ENCODE assay signal across 10 mouse cellular contexts in the genomic region with DNA sequence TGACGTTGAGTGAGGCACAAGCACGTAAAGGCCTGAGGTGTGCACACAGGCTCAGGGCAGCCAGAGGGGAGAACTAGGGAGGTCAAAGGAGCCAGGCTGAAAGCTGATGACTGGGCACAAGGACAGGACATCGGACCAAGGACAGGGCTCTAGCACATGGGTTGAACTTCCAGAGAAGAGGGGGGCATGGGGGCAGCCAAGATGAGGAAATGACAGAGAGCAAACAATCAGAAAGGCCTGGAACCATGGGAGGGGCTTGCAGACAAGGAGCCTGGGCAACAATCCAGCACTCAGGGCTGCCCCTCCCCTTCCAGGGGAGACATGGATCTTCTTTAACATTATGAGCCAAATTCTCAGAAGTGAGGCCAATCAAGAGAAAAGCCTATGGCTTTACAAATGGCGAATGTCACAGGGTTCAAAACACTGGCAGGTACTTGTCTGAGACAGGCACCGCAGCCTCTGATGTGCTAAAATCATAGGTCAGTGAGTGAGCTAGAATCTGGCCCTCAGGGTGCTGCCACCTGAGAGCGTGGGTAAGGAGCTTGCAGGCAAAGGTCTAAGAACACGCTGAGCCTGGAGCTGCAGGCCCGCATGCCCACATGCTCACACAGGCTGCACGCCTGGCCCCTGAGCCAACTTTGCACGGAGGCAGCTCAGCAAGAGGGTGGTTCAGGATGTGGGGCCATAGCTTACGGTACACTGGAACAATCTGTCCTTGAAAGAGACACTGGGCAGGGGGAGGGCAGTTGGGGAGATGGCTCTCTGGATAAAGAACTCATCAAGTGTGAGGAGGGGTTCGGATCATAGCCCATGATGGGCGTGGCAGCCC. TPM values are rescaled to one million over a fixed set of nuclear protein-coding genes. Genes with fewer than 3 reads are reported as not detected.
DNase-seq lines count a peak whose midpoint lies in the region; ATAC-seq and TF ChIP-seq lines count a peak whose summit lies in the region.
"Had no signal": no experiment of that assay in that cellular context is flagged by ENCODE, and none has a peak within 500 bp of the region (broad histone marks: within the 10 kb centered on the region; RNA-seq: fewer than 3 reads in every experiment).

No protein-coding gene starts in this region.

- TF ChIP-seq CTCF in hindbrain, postnatal 0 days (IDR thresholded peaks at IDR 0.05; ENCODE audit: low read depth): no peak

- H3K27ac ChIP-seq in hindbrain, postnatal 0 days: 0 out of 2 replicates have a peak overlapping the region, but pooled peaks have one; percentile 2
- no peak overlapping the region for H3K27ac ChIP-seq in hindbrain, embryonic 12.5 days
- H3K27ac ChIP-seq in intestine, embryonic 15.5 days: peak overlapping the region; percentile 36; the same call in 1 of the 2 replicates
- H3K27ac ChIP-seq: macrophage had no signal

- no peaks in the 10 kb centered on the region; the same call in 1 of the 2 replicates for H3K4me1 ChIP-seq in hindbrain, postnatal 0 days (ENCODE audit: insufficient read depth, low read length)
- no peaks in the 10 kb centered on the region for H3K4me1 ChIP-seq in hindbrain, embryonic 12.5 days
- peaks cover 26% of the 10 kb centered on the region for H3K4me1 ChIP-seq in intestine, embryonic 15.5 days (replicated peaks)

- peak; percentile 34 for DNase-seq in hindbrain, postnatal 0 days (ENCODE audit: low spot score)
- peak; percentile 83 for DNase-seq in adrenal gland, postnatal 10 days
- peak; percentile 81 for DNase-seq in lung, postnatal 14 days
- DNase-seq in spleen, postnatal 36 days (ENCODE audit: low spot score in 2 of 2): no peak
- DNase-seq in right cerebral cortex, adult 2 months (ENCODE audit: low spot score in 2 of 2): no peak
- DNase-seq: cerebellum, adult 11-12 months had no signal

- 72% methylated on average over 13 of the region's 13 CpGs for WGBS in hindbrain, postnatal 0 days
- 92% methylated on average over 13 of the region's 13 CpGs for WGBS in hindbrain, embryonic 12.5 days
- whole genome bisulfite sequencing in intestine, embryonic 15.5 days: 68% methylated on average over 13 of the region's 13 CpGs

- peaks cover 16% of the 10 kb centered on the region; the same call in 1 of the 2 replicates for H3K36me3 ChIP-seq in hindbrain, postnatal 0 days (ENCODE audit: insufficient read depth, low read length)
- H3K36me3 ChIP-seq in hindbrain, embryonic 12.5 days: peaks cover 60% of the 10 kb centered on the region
- H3K36me3 ChIP-seq in intestine, embryonic 15.5 days: peaks cover 28% of the 10 kb centered on the region

- no peak overlapping the region for H3K9ac ChIP-seq in hindbrain, postnatal 0 days (replicated peaks; ENCODE audit: low read length)
- H3K9ac ChIP-seq in hindbrain, embryonic 12.5 days: no peak overlapping the region
- H3K9ac ChIP-seq in intestine, embryonic 15.5 days: no peak overlapping the region; the same call in 1 of the 2 replicates

- ATAC-seq in hindbrain, postnatal 0 days: no peak
- no peak for ATAC-seq in hindbrain, embryonic 12.5 days (ENCODE audit: low FRiP score)
- ATAC-seq in intestine, embryonic 15.5 days: 0 out of 2 replicates have a peak, but pooled peaks have one; percentile 14
- no peak for ATAC-seq in activated CD4-positive, CD25-positive, alpha-beta regulatory T cell, adult 4 months

- H3K4me3 ChIP-seq in hindbrain, postnatal 0 days (ENCODE audit: low read length): no peak overlapping the region
- no peak overlapping the region for H3K4me3 ChIP-seq in hindbrain, embryonic 12.5 days
- H3K4me3 ChIP-seq in intestine, embryonic 15.5 days (replicated peaks): no peak overlapping the region

- no peak overlapping the region for H3K4me2 ChIP-seq in hindbrain, postnatal 0 days (ENCODE audit: low read depth, low read length)
- no peak overlapping the region for H3K4me2 ChIP-seq in hindbrain, embryonic 12.5 days (replicated peaks)
- H3K4me2 ChIP-seq in intestine, embryonic 15.5 days (replicated peaks): no peak overlapping the region

- no peaks in the 10 kb centered on the region for H3K27me3 ChIP-seq in hindbrain, postnatal 0 days (ENCODE audit: insufficient read depth, low read length)
- H3K27me3 ChIP-seq in hindbrain, embryonic 12.5 days: no peaks in the 10 kb centered on the region
- no peaks in the 10 kb centered on the region for H3K27me3 ChIP-seq in intestine, embryonic 15.5 days (replicated peaks)

- no peaks in the 10 kb centered on the region for H3K9me3 ChIP-seq in hindbrain, postnatal 0 days (ENCODE audit: low read length)
- no peaks in the 10 kb centered on the region for H3K9me3 ChIP-seq in hindbrain, embryonic 12.5 days (replicated peaks)
- no peaks in the 10 kb centered on the region for H3K9me3 ChIP-seq in intestine, embryonic 15.5 days

RNA-seq across cellular contexts. Expression of a gene that starts 46.2 kb away (rescaled TPM):
- 49.6 and 59.3 TPM in 2 replicates for total RNA-seq in hindbrain, postnatal 0 days (2014; rRNA removed)
- 31.0 and 33.4 TPM in 2 replicates for polyA plus RNA-seq in hindbrain, postnatal 0 days (2015; fragmentation: Nextera tagmentation; extraction: Ambion mirVana)
- 44.2 and 51.1 TPM in 2 replicates for polyA plus RNA-seq in hindbrain, embryonic 12.5 days (2016; fragmentation: Nextera tagmentation; extraction: Ambion mirVana)
- total RNA-seq in adrenal gland, postnatal 10 days (2021): 10 to 100 TPM; 24.0 to 24.7 TPM
- 60.5 and 62.9 TPM in 2 replicates for polyA plus RNA-seq in intestine, embryonic 15.5 days (2015; fragmentation: Nextera tagmentation; extraction: Ambion mirVana)
- polyA plus RNA-seq in activated CD4-positive, CD25-positive, alpha-beta regulatory T cell, adult 4 months (2017; shearing (Covaris generic)): 10 to 100 TPM; 11.3 to 13.7 TPM

RNA-seq across cellular contexts. Expression of a gene that starts 52.3 kb away (rescaled TPM):
- total RNA-seq in hindbrain, postnatal 0 days (2014; rRNA removed): 7.1 and 14.8 TPM in 2 replicates
- 6.7 and 7.1 TPM in 2 replicates for polyA plus RNA-seq in hindbrain, postnatal 0 days (2015; fragmentation: Nextera tagmentation; extraction: Ambion mirVana)
- polyA plus RNA-seq in hindbrain, embryonic 12.5 days (2016; fragmentation: Nextera tagmentation; extraction: Ambion mirVana): 2.0 and 2.2 TPM in 2 replicates
- 10 to 100 TPM; 12.3 to 12.8 TPM for total RNA-seq in adrenal gland, postnatal 10 days (2021)
- 3.3 and 4.2 TPM in 2 replicates for polyA plus RNA-seq in intestine, embryonic 15.5 days (2015; fragmentation: Nextera tagmentation; extraction: Ambion mirVana)
- not detected for polyA plus RNA-seq in activated CD4-positive, CD25-positive, alpha-beta regulatory T cell, adult 4 months (2017; shearing (Covaris generic))

Comparison
In these comparisons a context has a peak if more than half of its experiments do, and no peak if none do; other contexts are left out.
1. DNase-seq: peak in hindbrain, postnatal 0 days (single experiment), adrenal gland, postnatal 10 days (single experiment) and lung, postnatal 14 days (single experiment); none in spleen, postnatal 36 days (0 of 2) and right cerebral cortex, adult 2 months (0 of 2).